11 mouse cellular contexts compared by ENCODE assay signal in the genomic region with DNA sequence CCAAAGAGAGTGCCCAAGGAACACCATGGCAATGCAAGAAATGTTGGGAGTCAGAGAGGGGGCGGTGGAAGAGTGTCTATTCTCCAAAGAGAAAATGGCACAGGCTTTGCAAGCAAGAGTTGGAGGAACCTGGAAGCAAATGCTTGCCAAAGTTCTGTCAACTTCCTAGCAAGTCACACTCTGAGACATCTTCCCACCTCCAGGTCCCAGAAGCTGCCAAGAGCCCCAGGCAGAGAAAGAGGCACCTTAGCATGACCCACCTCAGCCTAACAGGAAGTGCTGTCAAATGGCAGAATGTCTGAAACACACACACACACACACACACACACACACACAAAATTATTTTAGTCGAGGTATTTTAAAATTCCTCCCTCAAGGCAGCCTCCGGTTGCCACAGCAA. TPM values are rescaled to one million over a fixed set of nuclear protein-coding genes. Genes with fewer than 3 reads are reported as not detected.
"Had no signal": no experiment of that assay in that cellular context is flagged by ENCODE, and none has a peak within 500 bp of the region (broad histone marks: within the 10 kb centered on the region; RNA-seq: fewer than 3 reads in every experiment).

No protein-coding gene starts in this region.

- ATAC-seq: inflammation-experienced regulatory T-cells, adult 6 months; lung, postnatal 0 days; midbrain, embryonic 15.5 days had no signal

- DNase-seq: kidney, adult 11 months; kidney, postnatal 14 days; lung, adult 2 months; lung, postnatal 36 days; thymus, adult 18-20 months; thymus, postnatal 14 days had no signal

RNA-seq across cellular contexts. Expression of a gene that starts 10.4 kb away (rescaled TPM):
- total RNA-seq: neutrophil, adult 5-6 weeks had no signal
- polyA plus RNA-seq: liver, embryonic 15.5 days had no signal
